Mouse (Mus musculus): ENCODE data around the gene Rps28. TPM values are rescaled to one million over a fixed set of nuclear protein-coding genes. Genes with fewer than 3 reads are reported as not detected.
A peak's percentile ranks its signal among the peaks of the same experiment; 100 is the strongest.

The Rps28 gene
- total and polyA plus RNA-seq, 3 experiments = 765 to 4,575 (median 782) TPM

DNA sequence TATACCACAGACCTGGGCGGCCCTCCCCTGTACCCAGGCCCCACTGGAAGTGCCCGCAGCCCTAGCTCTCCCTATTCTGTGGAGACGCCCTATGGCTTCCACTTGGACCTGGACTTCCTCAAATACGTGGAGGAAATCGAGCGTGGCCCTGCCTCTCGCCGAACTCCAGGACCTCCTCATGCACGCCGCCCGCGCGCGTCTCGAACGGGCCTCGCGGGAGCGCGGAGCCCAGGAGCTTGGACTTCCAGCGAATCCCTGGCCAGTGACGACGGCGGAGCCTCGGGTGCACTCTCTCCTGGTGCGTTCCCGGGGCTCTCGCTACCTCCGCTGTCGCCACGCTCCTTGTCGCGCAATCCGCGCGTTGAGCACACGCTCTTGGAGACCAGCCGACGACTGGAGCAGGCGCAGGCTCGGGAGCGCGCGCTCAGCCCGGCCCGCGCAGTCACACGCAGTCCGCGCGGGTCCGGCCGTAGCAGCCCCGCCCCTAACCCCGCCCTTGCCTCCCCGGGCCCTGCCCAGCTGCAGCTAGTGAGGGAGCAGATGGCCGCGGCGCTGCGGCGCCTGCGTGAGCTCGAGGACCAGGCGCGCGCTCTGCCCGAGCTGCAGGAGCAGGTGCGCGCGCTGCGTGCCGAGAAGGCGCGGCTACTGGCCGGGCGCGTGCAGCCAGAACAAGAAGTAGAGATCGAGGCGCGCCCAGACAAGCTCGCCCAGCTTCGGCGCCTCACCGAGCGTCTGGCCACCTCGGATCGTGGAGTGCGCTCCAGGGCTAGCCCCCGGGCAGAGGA, 7.0 kb downstream of the Rps28 start:
- dilution Hi-C loops (cut with MboI; ENCODE audit: extremely low pct_ligation_motif_present, extremely low pct_unique_long_range_greater_than_20kb, low sequenced_read_pairs) = no loop called here
- TF ChIP-seq ELF1 (IDR thresholded peaks at IDR 0.05; ENCODE audit: low read depth, low read length) (0 out of 2 replicates have a peak, but pooled peaks have one; percentile 7), NRF1 (IDR thresholded peaks at IDR 0.05; ENCODE audit: low read depth, low read length) (peak; percentile 89), MAX (IDR thresholded peaks at IDR 0.05; ENCODE audit: low read length) (peak; percentile 65; the same call in 1 of the 2 replicates), ZMIZ1 (IDR thresholded peaks at IDR 0.05; ENCODE audit: low read depth, low read length) (no peak; the same call in 1 of the 2 replicates), POLR2A (IDR thresholded peaks at IDR 0.05; ENCODE audit: low read depth, low read length) (peak; percentile 77), PAX5 (IDR thresholded peaks at IDR 0.05; ENCODE audit: low read length) (no peak), MYC (IDR thresholded peaks at IDR 0.05; ENCODE audit: low read depth, low read length) (peak; percentile 45; the same call in 1 of the 2 replicates), BHLHE40 (IDR thresholded peaks at IDR 0.05; ENCODE audit: low read depth, low read length) (peak; percentile 87)

DNA sequence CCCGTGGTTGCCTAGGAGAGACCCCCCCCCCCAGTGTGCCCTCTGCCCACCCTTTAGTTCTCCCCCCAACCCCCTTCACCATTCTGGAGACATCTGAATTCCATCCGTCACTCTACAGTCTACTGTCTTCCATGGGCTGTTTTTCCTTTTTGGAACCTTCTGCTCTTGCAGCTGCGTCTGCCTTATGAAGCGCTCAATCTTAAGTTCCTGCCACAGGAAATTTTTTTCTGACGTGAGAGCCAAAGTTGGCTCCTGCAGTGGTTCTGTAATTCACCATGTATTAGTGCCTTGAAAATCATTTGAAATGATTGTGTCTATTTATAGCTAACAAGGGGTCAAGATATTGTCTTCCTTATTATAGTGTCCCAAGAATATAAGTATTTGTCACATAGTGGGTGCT, 7.8 kb downstream of the Rps28 start:
- H3K27me3 ChIP-seq (replicated peaks) = no peaks in the 10 kb centered on the region
- H3K4me1 ChIP-seq (ENCODE audit: control insufficient read depth in 1 of 2, insufficient read depth in 2 of 2) = peaks cover 15 to 32% of the 10 kb centered on the region in 2 experiments
- dilution Hi-C loops (cut with MboI; ENCODE audit: extremely low pct_ligation_motif_present, extremely low pct_unique_long_range_greater_than_20kb, low sequenced_read_pairs) (no loop called here), in situ Hi-C loops (cut with MboI; ENCODE audit: low pct_ligation_motif_present, low pct_unique_long_range_greater_than_20kb, low sequenced_read_pairs) (no loop called here)
- H3K27ac ChIP-seq (ENCODE audit: insufficient read depth, low read depth) = no peak overlapping the region
- H3K36me3 ChIP-seq (replicated peaks in 1 of 2; ENCODE audit: control insufficient read depth in 1 of 2, insufficient read depth in 1 of 2, low read length in 1 of 2) = peaks cover 30 to 60% of the 10 kb centered on the region in 2 experiments
- H3K79me2 ChIP-seq (replicated peaks; ENCODE audit: control insufficient read depth, extremely low read depth, insufficient read depth, poor library complexity, severe bottlenecking) = peaks cover 4% of the 10 kb centered on the region
- TF ChIP-seq NRF1 (IDR thresholded peaks at IDR 0.05; ENCODE audit: low read depth, low read length) (no peak), POLR2AphosphoS2 (IDR thresholded peaks at IDR 0.05; ENCODE audit: low read depth, low read length) (no peak), MEF2A (IDR thresholded peaks at IDR 0.05; ENCODE audit: borderline replicate concordance, low read depth, low read length) (no peak), NELFE (IDR thresholded peaks at IDR 0.05; ENCODE audit: low read depth, low read length) (no peak), IRF4 (IDR thresholded peaks at IDR 0.05; ENCODE audit: low read depth, low read length) (no peak), MXI1 (IDR thresholded peaks at IDR 0.05; ENCODE audit: low read depth, low read length) (no peak), ZMIZ1 (IDR thresholded peaks at IDR 0.05; ENCODE audit: low read depth, low read length) (no peak), ZNF384 (IDR thresholded peaks at IDR 0.05; ENCODE audit: low read depth, low read length) (no peak), CHD1 (IDR thresholded peaks at IDR 0.05; ENCODE audit: low read depth, low read length) (no peak), JUN (IDR thresholded peaks at IDR 0.05; ENCODE audit: insufficient read depth, low read depth, low read length) (no peak), POLR2A (IDR thresholded peaks at IDR 0.05; ENCODE audit: low read depth, low read length) (no peak), RCOR1 (conservative IDR thresholded peaks at IDR 0.05; ENCODE audit: low read depth, low read length) (no peak), PAX5 (IDR thresholded peaks at IDR 0.05; ENCODE audit: low read length) (no peak), UBTF (IDR thresholded peaks at IDR 0.05; ENCODE audit: low read depth, low read length) (no peak)
- no peak for DNase-seq (ENCODE audit: extremely low read depth)
- H3K4me3 ChIP-seq (replicated peaks in 1 of 3; ENCODE audit: low read depth in 2 of 3, low read length in 2 of 3, poor library complexity in 1 of 3) = no peak overlapping the region
- H3K9me3 ChIP-seq (replicated peaks; ENCODE audit: low read length) = peaks cover 7% of the 10 kb centered on the region
- no peak overlapping the region for H3K9ac ChIP-seq (ENCODE audit: insufficient read depth, low read depth)
- peak overlapping the region; percentile 58; the same call in 1 of the 2 replicates for H3K4me2 ChIP-seq (ENCODE audit: insufficient read depth, low read depth, poor library complexity, severe bottlenecking)

More for the DNA sequence above, 7.0 kb downstream of the Rps28 start:
- H3K79me2 ChIP-seq (replicated peaks; ENCODE audit: control insufficient read depth, extremely low read depth, insufficient read depth, poor library complexity, severe bottlenecking) = peaks cover 12% of the 10 kb centered on the region
- H3K27me3 ChIP-seq (replicated peaks) = no peaks in the 10 kb centered on the region
- H3K4me1 ChIP-seq (ENCODE audit: control insufficient read depth in 1 of 2, insufficient read depth in 2 of 2) = peaks cover 20 to 35% of the 10 kb centered on the region in 2 experiments
- peak overlapping the region; percentile 61 for H3K9ac ChIP-seq (ENCODE audit: insufficient read depth, low read depth)
- peaks cover 7% of the 10 kb centered on the region for H3K9me3 ChIP-seq (replicated peaks; ENCODE audit: low read length)
- in situ Hi-C loops (cut with MboI; ENCODE audit: low pct_ligation_motif_present, low pct_unique_long_range_greater_than_20kb, low sequenced_read_pairs) = no loop called here
- peak; percentile 61 for DNase-seq (ENCODE audit: extremely low read depth)
- H3K36me3 ChIP-seq (replicated peaks in 1 of 2; ENCODE audit: control insufficient read depth in 1 of 2, insufficient read depth in 1 of 2, low read length in 1 of 2) = peaks cover 38 to 68% of the 10 kb centered on the region in 2 experiments
- H3K27ac ChIP-seq (ENCODE audit: insufficient read depth, low read depth) = peak overlapping the region; percentile 41
- peak overlapping the region in 2 of 3 experiments; percentile 37 to 66 for H3K4me3 ChIP-seq (replicated peaks in 1 of 3; ENCODE audit: low read depth in 2 of 3, low read length in 2 of 3, poor library complexity in 1 of 3)
- peak overlapping the region; percentile 58 for H3K4me2 ChIP-seq (ENCODE audit: insufficient read depth, low read depth, poor library complexity, severe bottlenecking)

Data from CH12.LX (cell line).